ENCODE assay signal across 18 mouse cellular contexts in the genomic region with DNA sequence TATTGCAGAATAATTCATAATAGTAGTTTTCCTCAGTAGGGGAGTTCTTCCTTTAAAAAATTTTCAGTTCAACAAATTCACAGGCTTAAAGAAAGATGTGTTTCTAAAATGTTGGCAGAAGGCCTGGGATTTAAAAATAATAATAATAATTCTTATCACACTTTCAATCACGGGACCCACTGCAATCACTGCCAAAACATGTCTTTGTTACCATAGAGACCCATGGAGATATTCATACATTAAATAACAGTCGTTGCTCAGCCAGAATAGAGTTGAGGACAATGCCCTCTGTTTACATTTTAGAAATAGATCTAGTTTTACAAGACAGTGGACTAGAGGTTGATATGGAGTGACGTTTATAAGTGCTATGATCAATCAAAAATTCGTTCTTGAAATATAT.
"Had no signal": no experiment of that assay in that cellular context is flagged by ENCODE, and none has a peak within 500 bp of the region (broad histone marks: within the 10 kb centered on the region; RNA-seq: fewer than 3 reads in every experiment).

No protein-coding gene starts in this region.

- H3K27ac ChIP-seq: intestine, embryonic 15.5 days; limb, embryonic 12.5 days; limb, embryonic 15.5 days; liver, embryonic 14.5 days; midbrain, embryonic 10.5 days; midbrain, embryonic 13.5 days; neural tube, embryonic 13.5 days had no signal

- H3K27me3 ChIP-seq: intestine, embryonic 15.5 days; limb, embryonic 12.5 days; limb, embryonic 15.5 days; megakaryocyte, embryonic 14.5 days; midbrain, embryonic 13.5 days; neural tube, embryonic 13.5 days had no signal

- H3K36me3 ChIP-seq: intestine, embryonic 15.5 days; limb, embryonic 12.5 days; limb, embryonic 15.5 days; midbrain, embryonic 10.5 days; midbrain, embryonic 13.5 days; neural tube, embryonic 13.5 days had no signal

- DNase-seq: kidney, adult 11 months; kidney, adult 9 months; kidney, postnatal 25 days; left cerebral cortex, postnatal 4 days; liver, postnatal 0 days; thymus, adult 18-20 months; thymus, postnatal 36 days had no signal

- H3K9ac ChIP-seq: intestine, embryonic 15.5 days; limb, embryonic 12.5 days; limb, embryonic 15.5 days; liver, embryonic 14.5 days; liver, postnatal 0 days; midbrain, embryonic 13.5 days; neural tube, embryonic 13.5 days had no signal

- ATAC-seq: intestine, embryonic 15.5 days; liver, postnatal 0 days; midbrain, embryonic 13.5 days; midbrain, embryonic 16.5 days had no signal

- H3K4me1 ChIP-seq: intestine, embryonic 15.5 days; megakaryocyte, embryonic 14.5 days had no signal

- H3K4me3 ChIP-seq: intestine, embryonic 15.5 days; limb, embryonic 12.5 days; limb, embryonic 15.5 days; megakaryocyte, embryonic 14.5 days; midbrain, embryonic 10.5 days; midbrain, embryonic 13.5 days; myocyte; neural tube, embryonic 13.5 days had no signal

- H3K4me2 ChIP-seq: intestine, embryonic 15.5 days; limb, embryonic 12.5 days; limb, embryonic 15.5 days; liver, embryonic 11.5 days; midbrain, embryonic 13.5 days; neural tube, embryonic 13.5 days had no signal

- H3K9me3 ChIP-seq: intestine, embryonic 15.5 days; limb, embryonic 12.5 days; limb, embryonic 15.5 days; midbrain, embryonic 10.5 days; midbrain, embryonic 13.5 days; neural tube, embryonic 13.5 days had no signal
